Mouse (Mus musculus): Measurements from ENCODE around the gene Taf11. TPM values are rescaled to one million over a fixed set of nuclear protein-coding genes. Genes with fewer than 3 reads are reported as not detected.

The Taf11 gene
- polyA plus RNA-seq (2017; shearing (Covaris generic)): 48.0 TPM

DNA sequence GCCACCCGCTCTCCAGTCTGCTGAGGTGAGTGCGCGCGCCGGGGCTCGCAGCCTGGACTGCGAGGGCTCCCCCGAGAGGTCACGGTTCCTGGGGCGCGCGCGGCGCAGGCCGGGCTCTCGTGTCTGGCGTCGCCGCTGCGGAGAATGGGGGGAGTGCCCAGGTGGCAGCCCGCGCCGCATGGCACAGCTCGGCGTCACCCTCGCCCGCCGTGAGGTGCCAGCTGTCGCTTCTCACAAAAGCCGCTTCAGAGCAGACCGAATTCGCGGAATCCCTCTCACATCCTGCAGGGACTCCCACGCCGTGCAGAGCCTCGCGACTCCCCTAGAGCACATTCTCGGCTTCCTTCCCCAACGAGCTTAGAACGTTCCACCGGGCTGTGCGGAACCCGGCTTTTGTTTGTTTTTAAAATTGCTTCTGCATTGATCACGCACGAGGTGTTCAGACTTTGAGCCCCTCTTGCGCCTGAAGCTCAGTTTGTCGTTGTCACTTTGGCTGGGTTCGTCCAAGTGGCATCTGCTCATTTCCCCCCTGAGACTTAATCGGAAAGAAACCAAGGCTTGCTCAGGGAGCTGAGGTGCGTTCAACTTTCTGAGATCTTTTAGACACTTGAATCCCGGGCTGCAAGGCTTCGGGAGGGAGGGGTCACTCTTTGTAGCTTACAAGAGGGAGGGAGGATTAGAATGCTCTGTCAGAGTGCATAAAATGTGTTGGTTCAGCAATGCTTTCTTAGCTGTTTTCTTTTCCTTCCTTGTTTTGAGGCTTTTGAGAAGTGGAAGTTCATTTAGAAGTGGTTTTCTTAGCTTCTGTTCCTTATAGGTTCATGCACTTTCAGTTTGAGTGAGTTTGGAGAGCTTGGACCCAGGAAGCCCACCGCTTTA, at the start of gene Taf11:
Gene Taf11, minus strand, starts transcription at position 223 of the 879 bp plus-strand sequence.

DNA sequence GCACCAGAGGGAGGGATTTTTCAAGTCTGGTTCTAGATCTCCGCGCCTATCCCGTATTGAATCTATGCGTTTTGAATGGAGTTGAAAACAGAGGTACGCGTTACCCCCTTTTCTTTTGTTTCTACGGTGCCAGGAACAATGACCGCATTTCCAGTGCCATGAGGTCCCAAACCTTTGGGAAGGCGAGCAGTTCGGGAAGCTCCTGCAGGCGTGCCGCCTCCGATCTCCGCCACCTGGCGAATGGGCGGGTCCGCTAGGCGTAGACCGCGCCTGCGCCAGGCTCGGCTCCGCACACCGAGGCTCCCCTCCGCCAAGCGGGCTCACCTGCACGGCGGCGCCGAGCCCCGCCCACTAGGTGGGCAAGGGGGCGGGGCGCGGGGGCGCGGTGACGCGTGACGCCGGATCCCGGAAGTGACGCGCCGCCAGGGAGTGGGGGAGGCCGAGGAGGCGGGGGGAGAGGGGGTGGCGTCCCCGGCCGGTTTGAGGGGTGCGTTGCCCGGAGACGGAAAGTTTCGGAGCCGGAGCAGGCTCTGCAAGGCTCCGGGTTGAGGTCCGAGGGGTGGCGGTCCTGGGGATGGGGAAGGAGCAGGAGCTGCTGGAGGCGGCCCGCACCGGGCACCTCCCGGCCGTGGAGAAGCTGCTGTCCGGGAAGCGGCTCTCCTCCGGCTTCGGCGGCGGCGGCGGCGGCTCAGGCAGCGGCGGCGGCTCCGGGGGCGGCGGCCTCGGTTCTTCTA, 589 bp downstream of the Taf11 start, which contains the start of gene Anks1:
Gene Anks1, plus strand, starts transcription at position 419 of the 734 bp plus-strand sequence.

DNA sequence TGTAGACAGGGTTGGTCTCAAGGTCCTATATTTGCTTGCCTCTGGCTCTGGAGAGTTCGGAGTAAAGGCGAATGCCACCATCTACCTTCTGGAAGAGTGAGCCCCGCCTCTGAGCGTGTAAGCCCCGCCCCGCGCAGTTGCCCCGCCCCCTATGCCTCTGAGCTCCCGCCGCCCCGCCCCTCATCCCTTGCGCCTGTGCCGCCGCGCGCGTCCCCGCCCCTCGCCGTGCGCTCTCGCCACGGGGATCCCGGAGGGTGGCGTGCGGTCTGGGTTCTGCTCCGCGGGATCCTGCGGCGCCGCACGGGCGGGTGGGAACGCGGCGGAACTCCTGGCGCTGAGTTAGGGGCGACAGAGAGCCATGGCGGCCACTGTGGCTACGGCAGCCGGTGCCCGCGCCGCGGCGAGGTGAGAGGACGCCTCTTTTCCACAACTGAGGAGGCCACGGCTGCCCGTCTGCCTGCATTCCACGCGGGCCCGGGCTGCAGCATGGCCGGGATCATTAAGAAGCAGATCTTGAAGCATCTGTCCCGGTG, 53.3 kb downstream of the Taf11 start, which contains the start of gene Uhrf1bp1:
Gene Uhrf1bp1, plus strand, starts transcription at position 177 of the 533 bp plus-strand sequence.

Other genes with a start within 250 kb of the Taf11 start
- not detected for gene Spdef, start 180.9 kb downstream of the Taf11 start, polyA plus RNA-seq (2017; shearing (Covaris generic))
- gene D17Wsu92e, start 89.2 kb downstream of the Taf11 start, polyA plus RNA-seq (2017; shearing (Covaris generic)): 22.6 TPM
- 184 TPM for gene Snrpc, start 71.7 kb downstream of the Taf11 start, polyA plus RNA-seq (2017; shearing (Covaris generic))
- 2.8 TPM for gene Uhrf1bp1, start 53.4 kb downstream of the Taf11 start, polyA plus RNA-seq (2017; shearing (Covaris generic))
- 15.4 TPM for gene Anks1, start 538 bp downstream of the Taf11 start, polyA plus RNA-seq (2017; shearing (Covaris generic))
- gene Tcp11, start 170.8 kb upstream of the Taf11 start, polyA plus RNA-seq (2017; shearing (Covaris generic)): 0.95 TPM
- not detected for gene Scube3, start 232.3 kb upstream of the Taf11 start, polyA plus RNA-seq (2017; shearing (Covaris generic))

Data from CD4-positive, CD25-positive, alpha-beta regulatory T cell (primary cell).